Mouse (Mus musculus) cerebellum, adult 2 months (tissue): Measurements from ENCODE around the gene Mllt10.

ENCODE experiments used
- CTCF ChIP-seq: fragments of 200-500 bp; IDR thresholded peaks from 2 replicates; pipeline ENCODE4 v1.5.1; 2011; ENCODE audit warnings: low read depth, mild to moderate bottlenecking, control low read depth, low read length, moderate library complexity, borderline replicate concordance; ENCODE audit not compliant: insufficient read depth
- POLR2A ChIP-seq: fragments of 200-500 bp; IDR thresholded peaks from 2 replicates; pipeline ENCODE4 v1.6.1; 2011; ENCODE audit warnings: low read length, control low read depth, borderline replicate concordance; ENCODE audit not compliant: insufficient read depth

GRCm38 (mm10) chr2:18049279-18049821 is 5.7 kb upstream of the Mllt10 start:
- TF ChIP-seq CTCF: no peak
- no peak for TF ChIP-seq POLR2A
